Mouse (Mus musculus) neural tube, embryonic 11.5 days (tissue): ENCODE data around the gene Ptpa. TPM values are rescaled to one million over a fixed set of nuclear protein-coding genes. Genes with fewer than 3 reads are reported as not detected.

Source experiments
- ATAC-seq: fragments of 200-750 bp; cut with Nextera tagmentation; 2 replicates; pipeline ENCODE4 v1.8.0; 2017; ENCODE audit warnings: moderate number of reproducible peaks, mild to moderate bottlenecking, moderate TSS enrichment, moderate library complexity; ENCODE audit not compliant: insufficient read depth, low FRiP score, low TSS enrichment
- DNase-seq: peaks from one replicate; pipeline ENCODE4 v3.0.0-alpha.2; 2015; ENCODE audit warnings: low spot score
- H3K27ac ChIP-seq: fragments of 300-500 bp; sonication (generic); 2 replicates; pipeline ENCODE4 v1.5.1; 2014; ENCODE audit warnings: low read depth, mild to moderate bottlenecking, low read length
- H3K27me3 ChIP-seq: fragments of 300-500 bp; sonication (generic); 2 replicates; pipeline ENCODE4 v1.6.1; 2014; ENCODE audit warnings: mild to moderate bottlenecking, low read length, mixed read lengths; ENCODE audit not compliant: control insufficient read depth, insufficient read depth
- H3K36me3 ChIP-seq: fragments of 300-500 bp; sonication (generic); 2 replicates; pipeline ENCODE4 v1.6.1; 2014; ENCODE audit warnings: mild to moderate bottlenecking, low read length, moderate library complexity, mixed read lengths; ENCODE audit not compliant: control insufficient read depth, insufficient read depth
- H3K4me1 ChIP-seq: fragments of 300-500 bp; sonication (generic); 2 replicates; pipeline ENCODE4 v1.6.1; 2014; ENCODE audit warnings: low read length, mixed read lengths; ENCODE audit not compliant: control insufficient read depth, insufficient read depth
- H3K4me2 ChIP-seq: fragments of 300-500 bp; sonication (generic); 2 replicates; pipeline ENCODE4 v1.6.1; 2014; ENCODE audit warnings: low read depth, mild to moderate bottlenecking, moderate library complexity
- H3K4me3 ChIP-seq: fragments of 300-500 bp; sonication (generic); 2 replicates; pipeline ENCODE4 v1.5.1; 2014; ENCODE audit warnings: low read depth, low read length
- H3K9ac ChIP-seq: fragments of 300-500 bp; sonication (generic); 2 replicates; pipeline ENCODE4 v1.6.1; 2014; ENCODE audit warnings: mild to moderate bottlenecking, low read length
- H3K9me3 ChIP-seq: fragments of 300-500 bp; sonication (generic); 2 replicates; pipeline ENCODE4 v1.6.1; 2016; ENCODE audit warnings: low read length; ENCODE audit not compliant: control insufficient read depth
- whole genome bisulfite sequencing: fragments of 180-500 bp; shearing (Covaris S2); extraction: QIAGEN DNeasy Blood & Tissue Kit; methylation state at CpG from one replicate; pipeline ENCODE4 v1.1.7; 2014; 5-methylcytosine and 5-hydroxymethylcytosine counted together
- polyA plus RNA-seq: library from polyadenylated mRNA; unstranded; fragments of >200 nt; fragmentation: Nextera tagmentation; extraction: Ambion mirVana; gene quantifications from 2 replicates; pipeline ENCODE4 v1.2.1, GENCODE M21; 2014

Gene Ptpa
- 63.2 and 64.2 TPM in 2 replicates for polyA plus RNA-seq

DNA sequence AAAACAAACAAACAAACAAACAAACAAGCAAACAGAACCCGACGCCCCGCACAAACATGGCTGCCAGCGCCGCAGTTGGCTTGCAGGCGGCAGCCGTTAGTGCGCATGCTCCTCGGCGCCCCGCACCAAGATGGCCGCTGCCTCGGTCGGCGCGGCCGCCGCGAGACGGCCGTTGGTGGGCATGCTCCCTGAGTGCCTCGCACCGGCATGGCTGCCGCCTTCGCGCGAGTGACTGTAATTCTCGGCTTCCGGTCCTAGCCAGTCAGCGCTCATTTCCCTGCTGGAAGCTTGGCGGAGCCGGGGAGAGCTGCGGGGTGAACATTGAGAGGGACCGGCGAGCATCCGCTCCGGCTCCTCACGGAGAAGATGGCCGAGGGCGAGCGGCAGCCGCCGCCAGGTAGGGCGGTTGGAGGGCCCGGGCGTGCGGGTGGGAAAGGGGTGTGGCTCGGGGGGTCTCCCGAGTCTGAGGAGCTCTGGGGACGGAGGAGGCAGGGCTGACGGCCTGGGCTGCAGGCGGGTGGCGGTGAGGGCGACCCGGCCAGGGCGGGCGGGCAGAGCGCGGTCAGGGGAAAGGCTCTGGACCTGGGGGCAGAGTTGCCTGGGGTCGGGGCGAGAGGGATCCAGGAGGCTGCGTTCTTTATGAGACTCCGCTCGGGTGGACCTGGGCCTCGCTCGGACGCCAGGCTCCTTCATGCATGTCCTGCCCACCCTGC, at the start of gene Ptpa:
Ptpa (plus strand) TSS at position 104 of the 713 bp plus-strand sequence.
- WGBS, result under 1% methylated on average over 63 of the region's 67 CpGs
- no peaks in the 10 kb centered on the region for H3K27me3 ChIP-seq
- DNase-seq, result peak; percentile 96

GRCm38 (mm10) chr2:30366203-30366602, 49.6 kb upstream of the Ptpa start:
- DNase-seq, result no peak
- no peak overlapping the region for H3K4me3 ChIP-seq
- H3K27me3 ChIP-seq, result no peaks in the 10 kb centered on the region
- ATAC-seq, result no peak
- 75% methylated on average over 5 of the region's 5 CpGs for WGBS
- no peaks in the 10 kb centered on the region for H3K9me3 ChIP-seq
- peaks cover 15% of the 10 kb centered on the region for H3K36me3 ChIP-seq
- no peak overlapping the region for H3K4me2 ChIP-seq
- H3K27ac ChIP-seq, result no peak overlapping the region
- peak overlapping the region; percentile 8; the same call in 1 of the 2 replicates for H3K9ac ChIP-seq
- peaks cover 11% of the 10 kb centered on the region for H3K4me1 ChIP-seq

More for the DNA sequence above, at the start of gene Ptpa:
- peaks cover 17% of the 10 kb centered on the region for H3K4me1 ChIP-seq
- H3K27ac ChIP-seq, result peak within 1 kb of the TSS; percentile 97
- H3K4me2 ChIP-seq, result peak within 1 kb of the TSS; percentile 93
- H3K9me3 ChIP-seq, result no peaks in the 10 kb centered on the region
- no peaks in the 10 kb centered on the region for H3K36me3 ChIP-seq
- peak within 1 kb of the TSS; percentile 94 for H3K9ac ChIP-seq
- peak within 1 kb of the TSS; percentile 80 for H3K4me3 ChIP-seq
- ATAC-seq, result peak; percentile 86

- no peak overlapping the region for H3K9ac ChIP-seq
- DNase-seq (no peak), ATAC-seq (no peak)
- H3K27ac ChIP-seq, result no peak overlapping the region
- no peaks in the 10 kb centered on the region for H3K27me3 ChIP-seq
- H3K4me1 ChIP-seq, result no peaks in the 10 kb centered on the region
- no peak overlapping the region for H3K4me3 ChIP-seq
- 97% methylated on average over 8 of the region's 8 CpGs for WGBS
- no peaks in the 10 kb centered on the region for H3K9me3 ChIP-seq
- no peak overlapping the region for H3K4me2 ChIP-seq
- peaks cover 23% of the 10 kb centered on the region for H3K36me3 ChIP-seq
Observed at GRCm38 (mm10) chr2:30371544-30371943, 44.3 kb upstream of the Ptpa start.

- WGBS, result 97% methylated on average over 5 of the region's 5 CpGs
- no peak for DNase-seq
- no peaks in the 10 kb centered on the region for H3K4me1 ChIP-seq
- no peak for ATAC-seq
- no peak overlapping the region for H3K4me3 ChIP-seq
- H3K27ac ChIP-seq, result no peak overlapping the region
- no peaks in the 10 kb centered on the region for H3K27me3 ChIP-seq
- H3K9ac ChIP-seq, result no peak overlapping the region
- no peak overlapping the region for H3K4me2 ChIP-seq
- peaks cover 26% of the 10 kb centered on the region for H3K36me3 ChIP-seq
- H3K9me3 ChIP-seq, result no peaks in the 10 kb centered on the region
Observed at GRCm38 (mm10) chr2:30372726-30373125, 43.1 kb upstream of the Ptpa start.

DNA sequence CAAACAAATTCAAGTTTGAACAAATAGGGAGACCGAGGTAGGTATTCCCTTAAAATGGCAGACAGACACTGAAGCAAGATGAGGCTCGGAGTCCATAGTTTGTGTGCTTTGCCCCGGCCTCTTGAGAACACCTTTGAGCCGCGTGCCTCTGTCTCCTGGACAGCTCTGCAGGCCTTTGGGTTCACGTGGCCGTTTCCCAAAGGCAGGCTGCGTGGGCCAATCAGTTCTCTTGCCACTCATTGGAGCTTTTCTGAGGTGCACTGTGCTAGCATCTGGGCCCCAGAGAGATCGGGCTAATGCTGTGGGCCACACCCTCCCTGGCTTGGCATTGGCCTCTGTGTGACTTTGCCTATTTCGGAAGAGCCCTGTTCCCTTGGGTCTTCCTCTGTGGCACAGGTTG, 39.9 kb upstream of the Ptpa start:
- H3K4me3 ChIP-seq, result no peak overlapping the region
- H3K36me3 ChIP-seq, result peaks cover 21% of the 10 kb centered on the region
- DNase-seq (no peak), ATAC-seq (no peak)
- H3K4me1 ChIP-seq, result no peaks in the 10 kb centered on the region
- no peak overlapping the region for H3K27ac ChIP-seq
- no peak overlapping the region for H3K4me2 ChIP-seq
- 92% methylated on average over 10 of the region's 10 CpGs for whole genome bisulfite sequencing
- H3K9me3 ChIP-seq, result no peaks in the 10 kb centered on the region
- H3K27me3 ChIP-seq, result no peaks in the 10 kb centered on the region
- no peak overlapping the region for H3K9ac ChIP-seq

GRCm38 (mm10) chr2:30377721-30378120, 38.1 kb upstream of the Ptpa start:
- Histone ChIP-seq H3K27me3 (no peaks in the 10 kb centered on the region), H3K36me3 (peaks cover 18% of the 10 kb centered on the region), H3K4me1 (no peaks in the 10 kb centered on the region), H3K4me3 (no peak overlapping the region), H3K4me2 (no peak overlapping the region), H3K9me3 (no peaks in the 10 kb centered on the region), H3K27ac (no peak overlapping the region), H3K9ac (no peak overlapping the region)
- no peak for ATAC-seq
- no peak for DNase-seq
- WGBS, result 92% methylated on average over 5 of the region's 5 CpGs

DNA sequence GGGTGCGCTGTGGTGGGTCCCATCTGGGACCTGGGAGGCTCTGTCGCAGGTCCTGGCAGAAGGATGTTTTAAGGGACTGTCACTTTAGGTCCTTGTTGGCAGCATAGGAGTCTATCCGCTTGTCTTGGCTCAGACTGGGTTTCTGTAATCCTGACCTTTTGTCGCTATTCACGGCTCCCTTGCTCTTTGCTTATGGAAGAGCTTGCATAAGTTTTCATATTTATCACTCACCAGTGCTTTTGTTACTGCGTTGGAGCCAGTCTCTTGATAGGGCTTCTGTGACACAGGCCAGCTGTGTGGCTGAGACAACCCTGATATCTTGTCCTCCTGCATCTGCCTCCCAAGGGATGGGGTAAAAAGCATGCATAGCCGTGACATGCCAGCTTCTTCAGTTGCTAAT, 36.5 kb upstream of the Ptpa start:
- DNase-seq (no peak), ATAC-seq (no peak)
- Histone ChIP-seq H3K36me3 (peaks cover 24% of the 10 kb centered on the region), H3K4me1 (no peaks in the 10 kb centered on the region), H3K4me2 (no peak overlapping the region), H3K4me3 (no peak overlapping the region), H3K27ac (no peak overlapping the region), H3K9ac (no peak overlapping the region), H3K9me3 (no peaks in the 10 kb centered on the region), H3K27me3 (no peaks in the 10 kb centered on the region)
- WGBS, result 95% methylated on average over 7 of the region's 7 CpGs

GRCm38 (mm10) chr2:30380564-30381376, 35.1 kb upstream of the Ptpa start:
- no peak overlapping the region for H3K4me2 ChIP-seq
- 92% methylated on average over 9 of the region's 10 CpGs for WGBS
- H3K4me1 ChIP-seq, result no peaks in the 10 kb centered on the region
- no peaks in the 10 kb centered on the region for H3K27me3 ChIP-seq
- ATAC-seq (no peak), DNase-seq (no peak)
- peaks cover 25% of the 10 kb centered on the region for H3K36me3 ChIP-seq
- no peak overlapping the region for H3K4me3 ChIP-seq
- H3K9ac ChIP-seq, result no peak overlapping the region
- no peak overlapping the region for H3K27ac ChIP-seq
- H3K9me3 ChIP-seq, result no peaks in the 10 kb centered on the region

- Histone ChIP-seq H3K27ac (no peak overlapping the region), H3K27me3 (no peaks in the 10 kb centered on the region), H3K4me1 (no peaks in the 10 kb centered on the region), H3K4me2 (no peak overlapping the region), H3K9ac (no peak overlapping the region), H3K9me3 (no peaks in the 10 kb centered on the region), H3K4me3 (no peak overlapping the region), H3K36me3 (peaks cover 26% of the 10 kb centered on the region)
- no peak for ATAC-seq
- no peak for DNase-seq
- 91% methylated on average over 4 of the region's 4 CpGs for WGBS
Observed at GRCm38 (mm10) chr2:30381377-30381725, 34.5 kb upstream of the Ptpa start.
